10 mouse cellular contexts compared by ENCODE assay signal in the genomic region with DNA sequence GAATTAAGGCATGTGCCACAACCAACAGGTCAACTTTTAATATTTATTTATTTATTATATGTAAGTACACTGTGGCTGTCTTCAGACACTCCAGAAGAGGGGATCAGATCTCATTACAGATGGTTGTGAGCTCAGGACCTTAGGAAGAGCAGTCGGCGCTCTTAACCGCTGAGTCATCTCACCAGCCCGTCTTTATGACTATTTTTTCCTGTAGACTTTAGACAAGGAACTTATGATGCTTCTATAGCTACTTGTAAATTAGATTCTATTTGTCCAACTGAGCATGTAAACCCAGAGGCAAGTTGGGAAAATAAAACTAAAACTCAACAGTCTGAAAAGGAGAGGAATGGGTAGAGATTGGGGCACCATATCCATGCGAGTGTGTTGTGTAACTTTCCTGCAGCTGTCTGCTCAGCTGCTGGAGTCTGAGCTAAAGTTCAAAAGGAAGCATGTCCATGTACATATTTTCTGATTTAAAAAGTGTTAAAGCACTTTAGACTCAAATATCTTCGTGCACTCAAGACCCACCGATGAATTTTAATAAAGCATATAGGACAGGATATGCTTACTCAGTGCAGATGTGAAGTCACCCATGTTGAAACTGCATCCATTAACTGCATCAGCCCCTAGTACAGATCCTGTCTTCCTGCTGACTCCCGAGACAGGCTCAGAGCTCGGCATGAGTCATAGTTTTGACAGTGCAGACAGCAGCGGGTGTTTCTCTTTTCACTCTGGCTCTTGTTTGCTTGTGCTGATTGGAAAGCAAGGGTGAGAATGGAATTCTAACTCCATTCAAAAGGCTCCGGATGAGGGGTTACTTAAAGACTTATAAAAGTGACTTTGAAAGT.
A peak's percentile ranks its signal among the peaks of the same experiment; 100 is the strongest.
DNase-seq lines count a peak whose midpoint lies in the region; ATAC-seq lines count a peak whose summit lies in the region.
"Had no signal": no experiment of that assay in that cellular context is flagged by ENCODE, and none has a peak within 500 bp of the region (broad histone marks: within the 10 kb centered on the region; RNA-seq: fewer than 3 reads in every experiment).

No protein-coding gene starts in this region.

- no peak overlapping the region for H3K27ac ChIP-seq in heart, embryonic 10.5 days
- H3K27ac ChIP-seq in hindbrain, embryonic 16.5 days (ENCODE audit: low read depth, low read length) = no peak overlapping the region
- H3K27ac ChIP-seq: neural tube, embryonic 13.5 days had no signal

- H3K27me3 ChIP-seq in heart, embryonic 10.5 days (ENCODE audit: insufficient read depth, poor library complexity, severe bottlenecking) = no peaks in the 10 kb centered on the region
- H3K27me3 ChIP-seq in hindbrain, embryonic 16.5 days (replicated peaks; ENCODE audit: control insufficient read depth, insufficient read depth, low read length) = no peaks in the 10 kb centered on the region; the same call in 1 of the 2 replicates
- H3K27me3 ChIP-seq: neural tube, embryonic 13.5 days had no signal

- H3K36me3 ChIP-seq in heart, embryonic 10.5 days = no peaks in the 10 kb centered on the region
- no peaks in the 10 kb centered on the region for H3K36me3 ChIP-seq in hindbrain, embryonic 16.5 days (ENCODE audit: control insufficient read depth, insufficient read depth, low read length)
- H3K36me3 ChIP-seq: neural tube, embryonic 13.5 days had no signal

- H3K9me3 ChIP-seq in heart, embryonic 10.5 days = no peaks in the 10 kb centered on the region
- no peaks in the 10 kb centered on the region for H3K9me3 ChIP-seq in hindbrain, embryonic 16.5 days (ENCODE audit: control insufficient read depth, low read length)
- H3K9me3 ChIP-seq: neural tube, embryonic 13.5 days had no signal

- H3K4me1 ChIP-seq in heart, embryonic 10.5 days = no peaks in the 10 kb centered on the region
- H3K4me1 ChIP-seq in hindbrain, embryonic 16.5 days (ENCODE audit: control insufficient read depth, insufficient read depth, low read depth, low read length) = no peaks in the 10 kb centered on the region
- H3K4me1 ChIP-seq: neural tube, embryonic 13.5 days had no signal

- no peak for ATAC-seq in hindbrain, embryonic 16.5 days

- H3K4me2 ChIP-seq in hindbrain, embryonic 16.5 days (ENCODE audit: low read length) = no peak overlapping the region
- H3K4me2 ChIP-seq: neural tube, embryonic 13.5 days had no signal

- no peak overlapping the region for H3K4me3 ChIP-seq in heart, embryonic 10.5 days
- no peak overlapping the region for H3K4me3 ChIP-seq in hindbrain, embryonic 16.5 days (ENCODE audit: low read length)
- H3K4me3 ChIP-seq: erythroblast, embryonic 14.5 days; neural tube, embryonic 13.5 days had no signal

- H3K9ac ChIP-seq in hindbrain, embryonic 16.5 days (ENCODE audit: low read depth, low read length) = no peak overlapping the region
- H3K9ac ChIP-seq: neural tube, embryonic 13.5 days had no signal

- WGBS in heart, embryonic 10.5 days = 61% methylated on average over 11 of the region's 11 CpGs
- WGBS in hindbrain, embryonic 16.5 days = 67% methylated on average over 11 of the region's 11 CpGs

- peak; percentile 23 to 44 for DNase-seq in heart, adult 18-20 months
- DNase-seq in heart, embryonic 10.5 days (ENCODE audit: low spot score) = no peak
- peak; percentile 4 for DNase-seq in urinary bladder, postnatal 25 days (ENCODE audit: low spot score)
- no peak for DNase-seq in urinary bladder, adult 2 months (ENCODE audit: low spot score)
- DNase-seq in heart, postnatal 4 days = peak; percentile 29
- DNase-seq in cerebellum, postnatal 36 days = no peak
- no peak for DNase-seq in retina, embryonic 14.5 days (ENCODE audit: low spot score)

Comparison
In these comparisons a context has a peak if more than half of its experiments do, and no peak if none do; other contexts are left out.
1. DNase-seq: peak in heart, adult 18-20 months (2 of 2), urinary bladder, postnatal 25 days (single experiment) and heart, postnatal 4 days (single experiment); none in heart, embryonic 10.5 days (single experiment), urinary bladder, adult 2 months (single experiment), cerebellum, postnatal 36 days (0 of 2) and retina, embryonic 14.5 days (single experiment).